Mouse (Mus musculus): Measurements from ENCODE around the gene Myh14. TPM values are rescaled to one million over a fixed set of nuclear protein-coding genes. Genes with fewer than 3 reads are reported as not detected.

The Myh14 gene
- polyA plus RNA-seq, 1 experiment: 0.02 TPM

DNA sequence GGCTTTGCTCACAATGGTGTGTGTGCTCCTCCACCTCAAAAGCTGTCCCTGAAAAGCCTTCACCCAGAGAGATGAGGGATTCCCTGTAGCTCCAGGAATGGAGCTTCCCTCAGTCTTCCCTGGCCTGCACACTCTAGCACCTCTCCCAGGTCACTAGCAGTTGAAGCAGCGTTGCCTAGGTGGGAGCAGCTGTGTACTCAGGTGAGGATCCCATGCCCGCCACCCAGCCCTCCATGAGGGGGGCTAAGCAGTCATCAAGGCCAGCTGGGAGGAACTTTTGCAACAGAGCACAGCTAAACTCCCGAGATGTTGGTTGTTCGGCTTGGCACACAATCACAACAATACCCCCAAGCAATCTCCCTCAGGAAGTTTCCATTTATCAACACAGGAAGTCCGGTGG lies 87.9 kb downstream of the Myh14 start:
- Histone ChIP-seq H3K36me3 (replicated peaks; ENCODE audit: low read length) (peaks cover 6% of the 10 kb centered on the region), H3K27me3 (replicated peaks) (peaks cover 49% of the 10 kb centered on the region), H3K4me3 (replicated peaks) (no peak overlapping the region), H3K4me1 (peaks cover 32% of the 10 kb centered on the region), H3K9me3 (peaks cover 28% of the 10 kb centered on the region)
- TF ChIP-seq GATA1 (IDR thresholded peaks at IDR 0.05; ENCODE audit: borderline replicate concordance, low read length) (no peak), FLI1 (IDR thresholded peaks at IDR 0.05; ENCODE audit: low read length) (no peak)

DNA sequence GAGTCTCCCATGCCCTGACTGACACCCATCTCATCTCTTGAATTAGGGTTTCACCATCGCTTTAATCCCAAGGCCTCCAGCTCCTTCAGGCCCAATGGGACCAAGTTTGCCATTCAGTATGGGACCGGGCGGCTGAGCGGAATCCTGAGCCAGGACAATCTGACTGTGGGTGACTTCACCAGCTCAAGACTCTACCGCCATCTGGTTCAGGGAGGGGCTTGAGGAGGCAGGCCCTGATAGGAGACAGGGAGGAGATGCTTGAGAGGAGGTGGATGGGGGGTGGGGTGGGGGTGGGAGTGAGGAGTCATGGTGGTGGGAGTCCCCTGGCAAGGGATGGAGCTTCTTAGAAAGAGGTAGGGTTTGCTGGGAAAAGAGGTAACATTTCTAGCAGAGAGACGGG lies 89.0 kb downstream of the Myh14 start:
- Histone ChIP-seq H3K36me3 (replicated peaks; ENCODE audit: low read length) (peaks cover 6% of the 10 kb centered on the region), H3K9me3 (peaks cover 28% of the 10 kb centered on the region), H3K4me3 (replicated peaks) (no peak overlapping the region), H3K27me3 (replicated peaks) (peaks cover 42% of the 10 kb centered on the region), H3K4me1 (peaks cover 22% of the 10 kb centered on the region)
- TF ChIP-seq GATA1 (IDR thresholded peaks at IDR 0.05; ENCODE audit: borderline replicate concordance, low read length): no peak
- TF ChIP-seq FLI1 (IDR thresholded peaks at IDR 0.05; ENCODE audit: low read length): no peak

DNA sequence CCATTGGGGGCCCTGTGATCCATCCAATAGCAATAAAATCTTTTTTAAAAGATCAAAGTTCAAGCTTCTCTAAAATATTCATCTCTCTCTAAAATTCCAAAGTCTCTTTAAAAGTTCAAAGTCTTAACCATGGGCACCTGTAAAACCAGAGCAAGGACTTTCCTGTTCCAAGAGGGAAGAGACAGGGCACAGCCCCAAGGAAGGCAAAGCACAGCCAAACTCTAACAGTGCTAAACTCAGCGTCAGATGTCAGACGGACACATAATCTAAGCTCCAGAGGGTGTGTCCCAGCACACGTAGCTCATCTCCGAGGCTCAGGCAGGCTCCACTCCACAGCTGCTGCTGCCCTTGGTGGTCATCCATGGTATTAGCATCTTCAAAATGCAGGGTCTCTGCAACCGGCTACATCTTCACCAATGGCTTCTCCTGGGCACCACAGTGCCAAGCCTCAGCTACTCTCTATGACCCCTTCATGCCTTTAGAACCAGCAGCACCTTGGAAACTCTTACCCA lies 94.3 kb downstream of the Myh14 start:
- H3K4me3 ChIP-seq (replicated peaks): no peak overlapping the region
- no peaks in the 10 kb centered on the region for H3K36me3 ChIP-seq (replicated peaks; ENCODE audit: low read length)
- peaks cover 13% of the 10 kb centered on the region for H3K4me1 ChIP-seq
- H3K27me3 ChIP-seq (replicated peaks): peaks cover 15% of the 10 kb centered on the region
- peaks cover 4% of the 10 kb centered on the region; the same call in 1 of the 2 replicates for H3K9me3 ChIP-seq
- TF ChIP-seq FLI1 (IDR thresholded peaks at IDR 0.05; ENCODE audit: low read length): no peak
- TF ChIP-seq GATA1 (IDR thresholded peaks at IDR 0.05; ENCODE audit: borderline replicate concordance, low read length): no peak

DNA sequence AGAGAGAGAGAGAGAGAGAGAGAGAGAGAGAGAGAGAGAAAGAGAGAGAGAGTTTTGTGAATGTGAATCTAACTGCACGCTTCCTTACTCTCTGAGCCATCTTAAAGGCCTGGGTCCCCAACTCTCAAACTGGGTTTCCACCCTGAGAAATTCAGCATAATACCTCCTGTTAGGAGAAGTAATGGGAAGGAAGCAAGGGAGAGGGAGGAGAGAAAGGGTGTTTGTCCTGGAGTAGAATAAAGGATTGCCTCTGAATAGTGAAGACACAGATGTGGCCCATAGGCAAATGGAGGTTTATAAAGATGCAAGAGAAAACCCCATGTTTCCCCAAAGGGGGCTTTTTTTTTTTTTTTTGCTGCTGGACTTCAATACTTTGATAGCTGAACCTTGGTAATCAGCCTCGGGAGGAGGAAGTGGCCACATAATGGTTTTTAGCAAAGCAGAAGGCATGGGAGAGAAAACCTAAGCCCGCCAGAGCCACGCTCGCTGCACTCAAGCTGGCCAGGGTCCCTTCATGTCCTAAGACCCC lies 97.6 kb downstream of the Myh14 start:
- Histone ChIP-seq H3K4me3 (replicated peaks) (peak overlapping the region; percentile 28), H3K36me3 (replicated peaks; ENCODE audit: low read length) (no peaks in the 10 kb centered on the region), H3K27me3 (replicated peaks) (peaks cover 26% of the 10 kb centered on the region), H3K9me3 (no peaks in the 10 kb centered on the region; the same call in 1 of the 2 replicates), H3K4me1 (peaks cover 24% of the 10 kb centered on the region)
- no peak for TF ChIP-seq GATA1 (IDR thresholded peaks at IDR 0.05; ENCODE audit: borderline replicate concordance, low read length)
- no peak for TF ChIP-seq FLI1 (IDR thresholded peaks at IDR 0.05; ENCODE audit: low read length)

DNA sequence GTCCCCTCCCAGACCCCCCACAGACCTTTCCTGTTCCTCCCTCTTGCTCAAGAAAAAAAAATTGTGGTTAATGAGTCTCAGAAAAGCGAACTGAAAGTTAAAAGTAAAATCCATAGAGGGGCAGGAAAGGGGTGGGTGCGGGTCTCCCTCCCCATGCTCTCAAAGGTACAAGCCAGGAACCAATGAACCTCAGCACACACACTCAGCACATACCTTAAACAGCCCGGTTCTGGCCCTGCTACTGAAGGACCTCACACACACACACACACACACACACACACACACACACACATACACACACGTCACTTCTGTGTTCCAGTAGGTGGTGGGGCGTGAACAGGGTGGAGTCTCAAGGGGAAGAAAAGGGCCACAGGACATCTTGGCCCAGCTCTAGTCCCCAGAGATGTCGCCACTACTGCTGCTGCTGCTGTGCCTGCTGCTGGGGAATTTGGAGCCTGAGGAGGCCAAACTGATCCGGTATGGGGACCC lies 98.4 kb downstream of the Myh14 start, which contains the start of gene Napsa:
Gene Napsa, plus strand, starts transcription at position 168 of the 489 bp plus-strand sequence.
- peaks cover 24% of the 10 kb centered on the region for H3K4me1 ChIP-seq
- TF ChIP-seq GATA1 (IDR thresholded peaks at IDR 0.05; ENCODE audit: borderline replicate concordance, low read length) (no peak), FLI1 (IDR thresholded peaks at IDR 0.05; ENCODE audit: low read length) (no peak)
- no peaks in the 10 kb centered on the region; the same call in 1 of the 2 replicates for H3K9me3 ChIP-seq
- H3K27me3 ChIP-seq (replicated peaks): peaks cover 24% of the 10 kb centered on the region
- H3K4me3 ChIP-seq (replicated peaks): peak within 1 kb of the TSS; percentile 86
- H3K36me3 ChIP-seq (replicated peaks; ENCODE audit: low read length): no peaks in the 10 kb centered on the region

DNA sequence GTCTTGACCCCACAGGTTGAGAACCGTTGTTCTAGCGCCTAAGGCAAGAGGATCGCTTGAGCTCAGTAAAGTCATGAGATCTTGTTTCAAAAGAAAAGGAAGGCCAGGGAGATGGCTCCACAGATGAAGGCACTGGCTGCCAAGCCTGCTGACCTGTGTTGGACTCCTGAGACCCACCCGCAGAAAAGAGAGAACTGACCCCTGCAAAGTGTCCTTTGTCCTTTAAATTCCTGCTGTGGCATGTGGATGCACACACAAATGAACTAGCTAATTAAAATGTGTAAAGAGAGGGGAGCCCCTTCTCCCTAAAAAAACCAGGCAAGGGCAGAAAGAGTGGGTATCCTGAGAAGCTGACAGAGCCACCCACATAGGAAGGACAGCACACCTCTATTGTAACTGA lies 98.8 kb downstream of the Myh14 start:
- no peaks in the 10 kb centered on the region for H3K36me3 ChIP-seq (replicated peaks; ENCODE audit: low read length)
- peak overlapping the region; percentile 86 for H3K4me3 ChIP-seq (replicated peaks)
- H3K4me1 ChIP-seq: peaks cover 24% of the 10 kb centered on the region
- TF ChIP-seq FLI1 (IDR thresholded peaks at IDR 0.05; ENCODE audit: low read length): no peak
- H3K27me3 ChIP-seq (replicated peaks): peaks cover 23% of the 10 kb centered on the region
- H3K9me3 ChIP-seq: no peaks in the 10 kb centered on the region; the same call in 1 of the 2 replicates

DNA sequence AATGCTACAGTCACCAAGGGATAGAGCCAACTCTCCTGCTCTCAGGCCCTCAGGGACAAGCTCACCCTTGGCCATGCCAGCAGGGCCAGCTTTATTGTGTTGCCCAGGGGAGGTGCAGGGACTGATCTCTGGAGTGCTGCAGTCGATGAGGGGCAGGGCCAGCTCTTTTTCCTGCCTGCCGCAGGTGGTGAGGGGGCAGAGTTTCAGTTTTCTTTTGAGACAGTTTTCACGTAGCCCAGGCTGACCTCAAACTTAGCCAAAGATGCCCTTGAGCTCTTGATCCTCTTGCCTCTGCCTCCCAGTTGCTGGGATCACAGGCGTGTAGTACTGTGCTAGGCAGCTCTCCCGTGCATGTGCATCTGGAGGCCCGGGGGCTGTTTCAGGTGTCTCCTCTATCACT lies 99.7 kb downstream of the Myh14 start:
- Histone ChIP-seq H3K27me3 (replicated peaks) (peaks cover 19% of the 10 kb centered on the region), H3K4me1 (peaks cover 24% of the 10 kb centered on the region)
- TF ChIP-seq GATA1 (IDR thresholded peaks at IDR 0.05; ENCODE audit: borderline replicate concordance, low read length) (no peak), FLI1 (IDR thresholded peaks at IDR 0.05; ENCODE audit: low read length) (no peak)

DNA sequence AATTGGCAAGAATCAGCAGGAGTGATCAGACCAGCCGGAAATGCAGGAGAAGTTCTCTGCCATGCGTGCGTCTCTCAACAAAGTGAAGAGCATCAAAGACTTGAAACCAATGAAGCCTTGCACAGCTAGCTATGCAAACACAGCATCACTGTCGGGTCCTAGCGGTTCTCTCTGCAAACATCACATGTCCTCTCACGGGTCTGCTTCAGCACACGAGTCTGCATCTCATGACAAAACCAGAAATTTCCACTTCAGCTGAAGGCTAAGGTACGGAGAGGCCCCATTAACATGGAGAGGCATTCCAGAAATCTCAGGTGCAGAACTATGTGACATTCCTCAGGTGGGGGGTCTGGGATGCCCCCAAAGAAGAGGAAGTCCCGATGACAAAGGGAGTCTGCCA lies 101.8 kb downstream of the Myh14 start:
- Histone ChIP-seq H3K4me3 (replicated peaks) (no peak overlapping the region), H3K4me1 (peaks cover 24% of the 10 kb centered on the region), H3K9me3 (no peaks in the 10 kb centered on the region; the same call in 1 of the 2 replicates), H3K36me3 (replicated peaks; ENCODE audit: low read length) (no peaks in the 10 kb centered on the region), H3K27me3 (replicated peaks) (peaks cover 26% of the 10 kb centered on the region)
- no peak for TF ChIP-seq FLI1 (IDR thresholded peaks at IDR 0.05; ENCODE audit: low read length)
- TF ChIP-seq GATA1 (IDR thresholded peaks at IDR 0.05; ENCODE audit: borderline replicate concordance, low read length): no peak

More for the DNA sequence above, 99.7 kb downstream of the Myh14 start:
- H3K9me3 ChIP-seq: no peaks in the 10 kb centered on the region; the same call in 1 of the 2 replicates
- no peaks in the 10 kb centered on the region for H3K36me3 ChIP-seq (replicated peaks; ENCODE audit: low read length)
- no peak overlapping the region for H3K4me3 ChIP-seq (replicated peaks)

DNA sequence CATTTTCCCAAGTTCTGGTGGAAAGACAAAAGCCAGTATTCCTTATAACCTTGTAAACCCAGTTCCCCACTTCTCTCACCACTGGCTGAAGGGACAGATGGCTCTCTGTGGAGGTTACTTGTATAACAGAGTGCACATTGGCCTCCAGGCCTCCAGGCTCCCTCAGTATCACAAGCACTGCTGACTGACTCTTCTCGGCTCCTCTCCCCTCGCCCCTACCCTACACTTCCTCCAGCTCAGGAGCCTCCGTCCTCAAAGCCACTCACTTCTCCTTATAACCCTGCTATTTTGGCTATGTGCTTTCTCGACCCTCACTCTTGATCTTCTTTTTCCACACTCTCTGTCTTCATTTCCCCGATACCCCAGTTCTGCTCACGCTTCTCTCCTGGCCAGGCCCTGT lies 105.2 kb downstream of the Myh14 start:
- H3K9me3 ChIP-seq: no peaks in the 10 kb centered on the region; the same call in 1 of the 2 replicates
- H3K4me1 ChIP-seq: peaks cover 10% of the 10 kb centered on the region
- no peaks in the 10 kb centered on the region for H3K36me3 ChIP-seq (replicated peaks; ENCODE audit: low read length)
- peaks cover 12% of the 10 kb centered on the region for H3K27me3 ChIP-seq (replicated peaks)
- no peak for TF ChIP-seq GATA1 (IDR thresholded peaks at IDR 0.05; ENCODE audit: borderline replicate concordance, low read length)
- no peak for TF ChIP-seq FLI1 (IDR thresholded peaks at IDR 0.05; ENCODE audit: low read length)
- no peak overlapping the region for H3K4me3 ChIP-seq (replicated peaks)

DNA sequence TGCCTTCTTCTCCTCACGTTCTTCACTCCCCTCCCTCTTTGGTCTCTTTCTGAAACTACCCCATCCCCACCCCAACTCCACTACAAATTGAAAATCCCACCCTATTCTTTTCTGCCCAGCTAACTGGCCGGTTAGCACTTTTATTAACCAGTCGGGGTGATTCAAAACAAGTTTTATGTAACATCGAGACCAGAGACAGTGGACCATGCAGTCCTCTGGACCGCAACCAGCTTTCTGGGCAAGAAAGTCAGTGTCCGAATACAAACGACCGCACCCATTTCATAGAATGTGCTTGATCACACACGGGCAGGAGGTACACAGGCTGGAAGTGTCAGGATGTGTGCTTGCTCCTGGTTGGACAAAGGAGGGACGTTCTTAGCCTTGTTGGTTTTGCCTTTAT lies 106.2 kb downstream of the Myh14 start:
- Histone ChIP-seq H3K36me3 (replicated peaks; ENCODE audit: low read length) (no peaks in the 10 kb centered on the region), H3K9me3 (no peaks in the 10 kb centered on the region; the same call in 1 of the 2 replicates), H3K4me1 (peaks cover 4% of the 10 kb centered on the region; the same call in 1 of the 2 replicates), H3K4me3 (replicated peaks) (no peak overlapping the region), H3K27me3 (replicated peaks) (peaks cover 12% of the 10 kb centered on the region)
- TF ChIP-seq FLI1 (IDR thresholded peaks at IDR 0.05; ENCODE audit: low read length) (no peak), GATA1 (IDR thresholded peaks at IDR 0.05; ENCODE audit: borderline replicate concordance, low read length) (no peak)

Measured in megakaryocyte, embryonic 14.5 days (primary cell).